Comparison of ENCODE assay signal across 21 mouse cellular contexts in genomic region chr1:188504958-188505357, GRCm38 (mm10).
DNase-seq lines count a peak whose midpoint lies in the region; ATAC-seq and TF ChIP-seq lines count a peak whose summit lies in the region.
"Had no signal": no experiment of that assay in that cellular context is flagged by ENCODE, and none has a peak within 500 bp of the region (broad histone marks: within the 10 kb centered on the region; RNA-seq: fewer than 3 reads in every experiment).

No protein-coding gene starts in this region.

- no peak for ATAC-seq in forebrain, embryonic 14.5 days
- no peak for ATAC-seq in hindbrain, postnatal 0 days
- no peak for ATAC-seq in hindbrain, embryonic 12.5 days (ENCODE audit: low FRiP score)
- ATAC-seq: activated CD4-positive, CD25-positive, alpha-beta regulatory T cell, adult 4 months; forebrain, embryonic 15.5 days; forebrain, postnatal 0 days had no signal

- no peaks in the 10 kb centered on the region for H3K27me3 ChIP-seq in forebrain, embryonic 14.5 days (replicated peaks; ENCODE audit: control insufficient read depth, insufficient read depth, low read length)
- no peaks in the 10 kb centered on the region for H3K27me3 ChIP-seq in forebrain, embryonic 10.5 days (ENCODE audit: poor library complexity, severe bottlenecking)
- no peaks in the 10 kb centered on the region for H3K27me3 ChIP-seq in hindbrain, postnatal 0 days (ENCODE audit: insufficient read depth, low read length)
- H3K27me3 ChIP-seq in hindbrain, embryonic 12.5 days = no peaks in the 10 kb centered on the region
- H3K27me3 ChIP-seq: embryonic facial prominence, embryonic 12.5 days; forebrain, embryonic 15.5 days had no signal

- no peak overlapping the region for H3K9ac ChIP-seq in forebrain, embryonic 14.5 days (ENCODE audit: low read length)
- no peak overlapping the region for H3K9ac ChIP-seq in hindbrain, postnatal 0 days (replicated peaks; ENCODE audit: low read length)
- H3K9ac ChIP-seq in hindbrain, embryonic 12.5 days = no peak overlapping the region
- H3K9ac ChIP-seq: embryonic facial prominence, embryonic 12.5 days; forebrain, embryonic 15.5 days; forebrain, postnatal 0 days had no signal

- peak; percentile 38 for DNase-seq in forebrain, embryonic 14.5 days (ENCODE audit: low spot score)
- DNase-seq in forebrain, embryonic 10.5 days (ENCODE audit: extremely low spot score, low spot score) = no peak
- DNase-seq in hindbrain, postnatal 0 days (ENCODE audit: low spot score) = peak; percentile 9
- DNase-seq in ZHBTc4 (ENCODE audit: low read depth, low spot score) = peak; percentile 3
- peak; percentile 50 for DNase-seq in brain, embryonic 14.5 days (ENCODE audit: low read depth)
- no peak for DNase-seq in natural killer cell, adult 2 months (ENCODE audit: low spot score in 2 of 2)
- DNase-seq: adrenal gland, adult 8-10 months; adrenal gland, postnatal 14 days; adrenal gland, postnatal 36 days; cerebellum, adult 11 months; cerebellum, adult 18-20 months; cerebellum, adult 8-10 months; cerebellum, adult 9-11 months; cerebellum, postnatal 14 days; cerebellum, postnatal 36 days; forebrain, postnatal 0 days had no signal

- no peak for TF ChIP-seq CTCF in hindbrain, postnatal 0 days (IDR thresholded peaks at IDR 0.05; ENCODE audit: low read depth)
- no peak for TF ChIP-seq CTCF in brain, embryonic 14.5 days (IDR thresholded peaks at IDR 0.05; ENCODE audit: borderline replicate concordance, extremely low read depth, insufficient read depth, insufficient read length)

- H3K27ac ChIP-seq in forebrain, embryonic 14.5 days (ENCODE audit: low read depth, low read length) = no peak overlapping the region
- H3K27ac ChIP-seq in forebrain, embryonic 10.5 days = no peak overlapping the region
- no peak overlapping the region for H3K27ac ChIP-seq in hindbrain, postnatal 0 days
- H3K27ac ChIP-seq in hindbrain, embryonic 12.5 days = no peak overlapping the region
- H3K27ac ChIP-seq: embryonic facial prominence, embryonic 10.5 days; embryonic facial prominence, embryonic 12.5 days; forebrain, embryonic 15.5 days had no signal

- WGBS in forebrain, embryonic 14.5 days = 13% methylated on average over 5 of the region's 5 CpGs
- WGBS in forebrain, embryonic 10.5 days = 65% methylated on average over 5 of the region's 5 CpGs
- 50% methylated on average over 5 of the region's 5 CpGs for WGBS in hindbrain, postnatal 0 days
- 65% methylated on average over 5 of the region's 5 CpGs for WGBS in hindbrain, embryonic 12.5 days

- no peaks in the 10 kb centered on the region for H3K36me3 ChIP-seq in forebrain, embryonic 14.5 days (ENCODE audit: control insufficient read depth, insufficient read depth, low read length)
- H3K36me3 ChIP-seq in forebrain, embryonic 10.5 days (replicated peaks) = no peaks in the 10 kb centered on the region
- H3K36me3 ChIP-seq in hindbrain, postnatal 0 days (ENCODE audit: insufficient read depth, low read length) = no peaks in the 10 kb centered on the region
- no peaks in the 10 kb centered on the region for H3K36me3 ChIP-seq in hindbrain, embryonic 12.5 days
- H3K36me3 ChIP-seq: embryonic facial prominence, embryonic 10.5 days; embryonic facial prominence, embryonic 12.5 days; forebrain, embryonic 15.5 days had no signal

- peaks cover 6% of the 10 kb centered on the region; the same call in 1 of the 2 replicates for H3K4me1 ChIP-seq in forebrain, embryonic 14.5 days (ENCODE audit: control insufficient read depth, insufficient read depth, low read length)
- H3K4me1 ChIP-seq in forebrain, embryonic 10.5 days = peaks cover 18% of the 10 kb centered on the region
- H3K4me1 ChIP-seq in hindbrain, postnatal 0 days (ENCODE audit: insufficient read depth, low read length) = no peaks in the 10 kb centered on the region
- H3K4me1 ChIP-seq in hindbrain, embryonic 12.5 days = peaks cover 4% of the 10 kb centered on the region; the same call in 1 of the 2 replicates
- H3K4me1 ChIP-seq: embryonic facial prominence, embryonic 12.5 days; forebrain, embryonic 15.5 days had no signal

- H3K9me3 ChIP-seq in forebrain, embryonic 14.5 days (replicated peaks; ENCODE audit: control insufficient read depth, low read length) = no peaks in the 10 kb centered on the region
- H3K9me3 ChIP-seq in forebrain, embryonic 10.5 days = no peaks in the 10 kb centered on the region
- no peaks in the 10 kb centered on the region for H3K9me3 ChIP-seq in hindbrain, postnatal 0 days (ENCODE audit: low read length)
- no peaks in the 10 kb centered on the region for H3K9me3 ChIP-seq in hindbrain, embryonic 12.5 days (replicated peaks)
- H3K9me3 ChIP-seq: embryonic facial prominence, embryonic 10.5 days; embryonic facial prominence, embryonic 12.5 days; forebrain, embryonic 15.5 days had no signal

- no peak for TF ChIP-seq POLR2A in brain, embryonic 14.5 days (IDR thresholded peaks at IDR 0.05; ENCODE audit: borderline replicate concordance, extremely low read depth, insufficient read depth, insufficient read length, poor library complexity, severe bottlenecking)

- no peak overlapping the region for H3K4me2 ChIP-seq in forebrain, embryonic 14.5 days (ENCODE audit: low read length)
- no peak overlapping the region for H3K4me2 ChIP-seq in hindbrain, postnatal 0 days (ENCODE audit: low read depth, low read length)
- no peak overlapping the region for H3K4me2 ChIP-seq in hindbrain, embryonic 12.5 days (replicated peaks)
- H3K4me2 ChIP-seq: embryonic facial prominence, embryonic 12.5 days; forebrain, embryonic 15.5 days had no signal

- H3K4me3 ChIP-seq in forebrain, embryonic 14.5 days (ENCODE audit: low read depth, low read length) = no peak overlapping the region
- no peak overlapping the region for H3K4me3 ChIP-seq in forebrain, embryonic 10.5 days
- H3K4me3 ChIP-seq in hindbrain, postnatal 0 days (ENCODE audit: low read length) = no peak overlapping the region
- no peak overlapping the region for H3K4me3 ChIP-seq in hindbrain, embryonic 12.5 days
- H3K4me3 ChIP-seq: embryonic facial prominence, embryonic 10.5 days; embryonic facial prominence, embryonic 12.5 days; forebrain, embryonic 15.5 days had no signal

Comparison
In these comparisons a context has a peak if more than half of its experiments do, and no peak if none do; other contexts are left out.
1. DNase-seq: peak in forebrain, embryonic 14.5 days (single experiment), hindbrain, postnatal 0 days (single experiment), ZHBTc4 (single experiment) and brain, embryonic 14.5 days (single experiment); none in forebrain, embryonic 10.5 days (single experiment) and natural killer cell, adult 2 months (0 of 2).